Mouse (Mus musculus) urinary bladder, postnatal 4 days (tissue): Measurements from ENCODE around the gene Fbp2.

ENCODE experiments used
- DNase-seq, 2 experiments: peaks; one replicate each; pipeline ENCODE4 v3.0.0; 2021 to 2022; ENCODE audit warnings: low spot score in 2 of 2

The Fbp2 gene

GRCm38 (mm10) chr13:62857941-62858915 lies at the start of gene Fbp2:
Gene Fbp2, minus strand, starts transcription at chr13:62858422.
- DNase-seq = no peak

- DNase-seq = no peak
These were observed 49.4 kb upstream of the Fbp2 start for GRCm38 (mm10) chr13:62907527-62908162.

- no peak for DNase-seq
These were observed 42.9 kb upstream of the Fbp2 start for GRCm38 (mm10) chr13:62901139-62901538.

- no peak for DNase-seq
These were observed 39.9 kb upstream of the Fbp2 start for GRCm38 (mm10) chr13:62897927-62898646.

GRCm38 (mm10) chr13:62893044-62893842 lies 35.0 kb upstream of the Fbp2 start:
- DNase-seq = no peak

- DNase-seq = no peak
These were observed 31.1 kb upstream of the Fbp2 start for GRCm38 (mm10) chr13:62889311-62889710.

GRCm38 (mm10) chr13:62887712-62888441 lies 29.7 kb upstream of the Fbp2 start, which contains the start of gene Fbp1:
Gene Fbp1, minus strand, starts transcription at chr13:62888282.
- no peak for DNase-seq

GRCm38 (mm10) chr13:62884536-62884935 lies 26.3 kb upstream of the Fbp2 start:
- no peak for DNase-seq

- no peak for DNase-seq
These were observed 25.7 kb upstream of the Fbp2 start for GRCm38 (mm10) chr13:62883925-62884324.

- DNase-seq = no peak
These were observed 25.2 kb upstream of the Fbp2 start for GRCm38 (mm10) chr13:62883436-62883835.

GRCm38 (mm10) chr13:62882856-62883255 lies 24.6 kb upstream of the Fbp2 start:
- no peak for DNase-seq

GRCm38 (mm10) chr13:62881336-62881735 lies 23.1 kb upstream of the Fbp2 start:
- DNase-seq = no peak

GRCm38 (mm10) chr13:62879831-62880615 lies 21.8 kb upstream of the Fbp2 start:
- no peak for DNase-seq

GRCm38 (mm10) chr13:62879411-62879810 lies 21.2 kb upstream of the Fbp2 start:
- no peak for DNase-seq

- DNase-seq = no peak
These were observed 19.0 kb upstream of the Fbp2 start for GRCm38 (mm10) chr13:62877247-62877646.

GRCm38 (mm10) chr13:62876111-62876510 lies 17.9 kb upstream of the Fbp2 start:
- DNase-seq = no peak

- DNase-seq = no peak
These were observed 14.0 kb upstream of the Fbp2 start for GRCm38 (mm10) chr13:62872252-62872651.

- no peak for DNase-seq
These were observed 12.4 kb upstream of the Fbp2 start for GRCm38 (mm10) chr13:62870605-62871004.

- DNase-seq = no peak
These were observed 8.6 kb upstream of the Fbp2 start for GRCm38 (mm10) chr13:62866817-62867216.
